Mouse (Mus musculus) testis, adult 2 months (tissue): ENCODE measurements around the gene Aldoc. TPM values are rescaled to one million over a fixed set of nuclear protein-coding genes. Genes with fewer than 3 reads are reported as not detected.
A peak's percentile ranks its signal among the peaks of the same experiment; 100 is the strongest.

ENCODE experiments used
- H3K27ac ChIP-seq: fragments of 200-500 bp; 2 replicates; pipeline ENCODE4 v1.5.1; 2012; ENCODE audit warnings: low read depth, low read length; ENCODE audit not compliant: control insufficient read depth, insufficient read depth
- H3K27me3 ChIP-seq: fragments of 200-500 bp; 2 replicates; pipeline ENCODE4 v1.6.1; 2012; ENCODE audit warnings: mild to moderate bottlenecking, low read length, moderate library complexity; ENCODE audit not compliant: control insufficient read depth, insufficient read depth
- H3K36me3 ChIP-seq: fragments of 200-500 bp; 2 replicates; pipeline ENCODE4 v1.6.1; 2012; ENCODE audit warnings: mild to moderate bottlenecking, low read length; ENCODE audit not compliant: control insufficient read depth, insufficient read depth
- H3K4me1 ChIP-seq: fragments of 200-500 bp; 2 replicates; pipeline ENCODE4 v1.6.1; 2012; ENCODE audit warnings: low read length; ENCODE audit not compliant: control insufficient read depth, insufficient read depth
- H3K4me3 ChIP-seq: fragments of 200-500 bp; 2 replicates; pipeline ENCODE4 v1.5.1; 2012; ENCODE audit warnings: low read depth, mild to moderate bottlenecking, low read length, moderate library complexity, mixed read lengths; ENCODE audit not compliant: control insufficient read depth
- CTCF ChIP-seq: fragments of 200-500 bp; IDR thresholded peaks from 2 replicates; pipeline ENCODE4 v1.5.1; 2012; ENCODE audit warnings: low read depth, mild to moderate bottlenecking, inconsistent platforms, low read length, moderate library complexity; ENCODE audit not compliant: control insufficient read depth, insufficient read depth, insufficient replicate concordance
- POLR2A ChIP-seq: fragments of 200-500 bp; IDR thresholded peaks from 2 replicates; pipeline ENCODE4 v1.6.1; 2012; ENCODE audit warnings: low read depth, mild to moderate bottlenecking, inconsistent platforms, low read length, moderate library complexity; ENCODE audit not compliant: control insufficient read depth
- polyA plus RNA-seq: library from polyadenylated mRNA; depleted of rRNA; stranded (reverse); fragments of >200 nt; gene quantifications from 2 replicates; pipeline ENCODE4 v1.2.3, GENCODE M21; 2012

Aldoc gene
- polyA plus RNA-seq, 1 experiment: 7.4 TPM

GRCm38 (mm10) chr11:78355471-78356238 lies 32.9 kb downstream of the Aldoc start:
- H3K4me3 ChIP-seq: no peak overlapping the region
- H3K4me1 ChIP-seq: peaks cover 11% of the 10 kb centered on the region
- H3K27me3 ChIP-seq: no peaks in the 10 kb centered on the region
- H3K27ac ChIP-seq: no peak overlapping the region
- no peaks in the 10 kb centered on the region for H3K36me3 ChIP-seq
- no peak for TF ChIP-seq POLR2A
- TF ChIP-seq CTCF: peak; percentile 67

DNA sequence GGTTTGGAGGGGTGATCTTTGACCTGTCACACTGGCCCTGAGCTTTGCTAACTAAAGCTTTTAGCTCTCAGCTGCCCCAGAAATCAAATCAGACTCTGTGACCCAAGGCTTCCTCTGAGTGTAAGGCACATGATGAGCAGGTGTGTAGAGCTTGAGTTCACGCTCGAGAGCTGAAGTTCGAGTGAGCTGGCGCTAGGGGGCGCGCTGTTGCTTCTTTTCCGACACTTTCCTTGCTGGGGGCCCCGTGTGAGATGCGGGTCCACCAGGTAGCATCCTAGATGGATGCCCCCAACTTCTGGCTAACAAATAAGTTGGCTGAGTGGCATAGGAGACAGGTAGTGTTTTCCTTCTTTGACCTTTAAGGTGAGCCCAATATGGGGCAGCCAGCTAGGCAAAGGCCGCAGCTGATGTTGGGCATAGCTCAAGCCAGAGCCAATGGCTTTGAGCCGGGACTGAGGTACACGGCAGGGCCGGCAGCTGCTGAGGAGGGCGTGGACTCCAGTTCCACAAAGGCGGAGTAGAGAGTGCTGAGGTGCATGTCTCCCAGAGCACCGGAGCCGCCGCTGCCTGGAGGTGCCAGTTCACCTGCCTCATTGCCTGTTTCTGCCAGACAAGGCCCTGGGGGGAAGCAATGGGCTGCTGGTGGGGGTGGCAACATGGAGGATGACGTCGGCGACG lies 35.7 kb downstream of the Aldoc start:
- Histone ChIP-seq H3K27me3 (no peaks in the 10 kb centered on the region), H3K4me3 (peak overlapping the region; percentile 65), H3K27ac (no peak overlapping the region), H3K4me1 (peaks cover 12% of the 10 kb centered on the region), H3K36me3 (no peaks in the 10 kb centered on the region)
- TF ChIP-seq CTCF (peak; percentile 93), POLR2A (no peak)

DNA sequence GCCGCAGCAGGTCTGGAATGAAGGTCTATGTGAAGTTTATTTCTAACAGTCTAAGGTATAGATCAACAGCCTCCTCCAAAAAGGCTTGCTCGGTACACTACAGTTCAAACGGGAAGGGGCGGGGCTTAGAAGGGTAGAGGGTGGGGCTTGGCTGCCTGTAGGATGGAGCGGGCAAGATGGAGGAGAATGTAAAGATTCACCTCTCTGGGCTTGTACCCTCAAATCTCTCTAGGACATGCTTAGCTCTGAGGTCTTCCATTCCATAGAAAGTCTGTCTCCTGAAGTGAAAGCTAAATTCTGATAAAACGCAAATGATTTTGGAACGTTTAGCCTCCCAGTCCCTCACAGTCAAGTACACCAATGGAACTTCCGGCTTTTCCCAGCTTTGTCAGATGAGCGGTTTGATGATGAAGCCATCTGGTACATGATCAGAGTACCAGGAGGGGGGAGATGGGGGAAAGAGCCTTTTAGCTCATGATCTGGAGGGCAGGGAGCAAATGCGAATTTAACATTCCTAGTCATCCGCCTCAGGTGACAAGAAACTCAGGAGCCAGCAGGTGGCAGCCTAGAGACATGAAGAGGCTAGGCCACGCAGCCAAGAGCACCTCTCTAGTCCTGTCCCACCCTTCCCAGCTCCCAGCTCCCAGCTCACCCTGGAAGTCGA lies 37.5 kb downstream of the Aldoc start:
- no peaks in the 10 kb centered on the region for H3K36me3 ChIP-seq
- H3K27me3 ChIP-seq: no peaks in the 10 kb centered on the region
- H3K4me3 ChIP-seq: peak overlapping the region; percentile 26; the same call in 1 of the 2 replicates
- TF ChIP-seq POLR2A: no peak
- TF ChIP-seq CTCF: peak; percentile 66; the same call in 1 of the 2 replicates
- no peak overlapping the region for H3K27ac ChIP-seq
- peaks cover 12% of the 10 kb centered on the region for H3K4me1 ChIP-seq

DNA sequence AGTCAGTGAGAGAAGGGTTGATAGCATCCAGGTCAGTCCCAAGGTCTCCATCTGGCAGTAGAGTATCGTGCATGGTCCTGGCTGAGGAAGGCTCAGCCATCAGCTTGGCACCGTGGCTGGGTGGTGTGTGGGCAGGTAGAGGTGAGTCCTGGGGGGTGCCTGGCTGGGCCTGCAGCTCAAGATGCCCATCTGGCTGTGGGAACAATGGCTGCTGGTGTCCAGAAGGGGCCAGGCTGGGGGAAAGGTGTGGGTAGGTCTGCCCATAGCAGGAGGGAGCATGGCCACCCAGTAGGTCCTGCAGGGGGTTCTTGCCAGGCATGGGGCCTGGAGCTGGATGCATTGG lies 38.0 kb downstream of the Aldoc start:
- TF ChIP-seq POLR2A: no peak
- no peak for TF ChIP-seq CTCF
- Histone ChIP-seq H3K36me3 (no peaks in the 10 kb centered on the region), H3K4me3 (no peak overlapping the region), H3K27ac (no peak overlapping the region), H3K4me1 (peaks cover 12% of the 10 kb centered on the region), H3K27me3 (no peaks in the 10 kb centered on the region)

- H3K27me3 ChIP-seq: no peaks in the 10 kb centered on the region
- H3K27ac ChIP-seq: no peak overlapping the region
- no peak overlapping the region for H3K4me3 ChIP-seq
- TF ChIP-seq CTCF (no peak), POLR2A (no peak)
- peaks cover 12% of the 10 kb centered on the region for H3K4me1 ChIP-seq
- no peaks in the 10 kb centered on the region for H3K36me3 ChIP-seq
Measured at GRCm38 (mm10) chr11:78363309-78364007, 40.7 kb downstream of the Aldoc start.

- Histone ChIP-seq H3K36me3 (no peaks in the 10 kb centered on the region), H3K27ac (no peak overlapping the region), H3K4me3 (no peak overlapping the region), H3K27me3 (no peaks in the 10 kb centered on the region), H3K4me1 (peaks cover 8% of the 10 kb centered on the region)
- no peak for TF ChIP-seq CTCF
- TF ChIP-seq POLR2A: no peak
Measured at GRCm38 (mm10) chr11:78364103-78364502, 41.3 kb downstream of the Aldoc start.
